Mouse (Mus musculus) lung, postnatal 0 days (tissue): Measurements from ENCODE around the gene Cald1. TPM values are rescaled to one million over a fixed set of nuclear protein-coding genes. Genes with fewer than 3 reads are reported as not detected.

Experiments used
- ATAC-seq: fragments of 200-750 bp; cut with Nextera tagmentation; 2 replicates; pipeline ENCODE4 v1.8.0; 2017; ENCODE audit warnings: moderate library complexity
- DNase-seq: peaks from one replicate; pipeline ENCODE4 v3.0.0-alpha.2; 2016; ENCODE audit warnings: low spot score
- H3K27ac ChIP-seq: fragments of 300-500 bp; sonication (generic); 2 replicates; pipeline ENCODE4 v1.5.1; 2014; ENCODE audit warnings: antibody characterized with exemption, mild to moderate bottlenecking, low read length, mixed read lengths
- H3K27me3 ChIP-seq: fragments of 300-500 bp; sonication (generic); replicated peaks from 2 replicates; pipeline ENCODE4 v1.6.1; 2014; ENCODE audit warnings: low read length, mixed read lengths; ENCODE audit not compliant: insufficient read depth
- H3K36me3 ChIP-seq: fragments of 300-500 bp; sonication (generic); 2 replicates; pipeline ENCODE4 v1.6.1; 2014; ENCODE audit warnings: low read length, mixed read lengths; ENCODE audit not compliant: insufficient read depth
- H3K4me1 ChIP-seq: fragments of 300-500 bp; sonication (generic); 2 replicates; pipeline ENCODE4 v1.6.1; 2014; ENCODE audit warnings: antibody characterized with exemption, low read depth, low read length, mixed read lengths; ENCODE audit not compliant: insufficient read depth
- H3K4me2 ChIP-seq: fragments of 300-500 bp; sonication (generic); replicated peaks from 2 replicates; pipeline ENCODE4 v1.6.1; 2014; ENCODE audit warnings: low read depth, mild to moderate bottlenecking, low read length, moderate library complexity, mixed read lengths
- H3K4me3 ChIP-seq: fragments of 300-500 bp; sonication (generic); 2 replicates; pipeline ENCODE4 v1.5.1; 2014; ENCODE audit warnings: low read depth, low read length
- H3K9ac ChIP-seq: fragments of 300-500 bp; sonication (generic); replicated peaks from 2 replicates; pipeline ENCODE4 v1.6.1; 2014; ENCODE audit warnings: low read depth, mild to moderate bottlenecking
- H3K9me3 ChIP-seq: fragments of 300-500 bp; sonication (generic); 2 replicates; pipeline ENCODE4 v1.6.1; 2016; ENCODE audit warnings: low read length, mixed read lengths
- CTCF ChIP-seq: IDR thresholded peaks from 2 replicates; pipeline ENCODE4 v1.5.1; 2016; ENCODE audit warnings: antibody characterized with exemption, mild to moderate bottlenecking
- EP300 ChIP-seq: IDR thresholded peaks from 2 replicates; pipeline ENCODE4 v1.6.1; 2016; ENCODE audit warnings: antibody characterized with exemption, mild to moderate bottlenecking, control low read depth
- WGBS: fragments of 180-500 bp; shearing (Covaris S2); extraction: QIAGEN DNeasy Blood & Tissue Kit; methylation state at CpG from one replicate; pipeline ENCODE4 v1.1.7; 2014; 5-methylcytosine and 5-hydroxymethylcytosine counted together
- polyA plus RNA-seq: library from polyadenylated mRNA; unstranded; fragments of >200 nt; fragmentation: Nextera tagmentation; extraction: Ambion mirVana; gene quantifications from 2 replicates; pipeline ENCODE4 v1.2.1, GENCODE M21; 2015

The Cald1 gene
- polyA plus RNA-seq, 1 experiment from 2014 or later, result 249 TPM

- Histone ChIP-seq H3K27ac (peak within 1 kb of the TSS; percentile 97), H3K27me3 (no peaks in the 10 kb centered on the region), H3K9ac (peak within 1 kb of the TSS; percentile 67), H3K9me3 (no peaks in the 10 kb centered on the region), H3K4me1 (peaks cover 3% of the 10 kb centered on the region; the same call in 1 of the 2 replicates), H3K36me3 (no peaks in the 10 kb centered on the region), H3K4me3 (peak within 1 kb of the TSS; percentile 65), H3K4me2 (peak within 1 kb of the TSS; percentile 66)
- WGBS, result under 1% methylated on average over 40 of the region's 81 CpGs
- TF ChIP-seq CTCF, result no peak
- peak; percentile 31; the same call in 1 of the 2 replicates for TF ChIP-seq EP300
- ATAC-seq (peak; percentile 94), DNase-seq (peak; percentile 96)
Observed at GRCm38 (mm10) chr6:34780231-34780942, 182.1 kb downstream of the Cald1 start, which contains the start of gene Agbl3. Agbl3 (plus strand) TSS chr6:34780432.

GRCm38 (mm10) chr6:34780943-34781289 is 182.6 kb downstream of the Cald1 start:
- Histone ChIP-seq H3K36me3 (no peaks in the 10 kb centered on the region), H3K9ac (peak overlapping the region; percentile 67), H3K4me1 (peaks cover 3% of the 10 kb centered on the region; the same call in 1 of the 2 replicates), H3K9me3 (no peaks in the 10 kb centered on the region), H3K4me3 (peak overlapping the region; percentile 65), H3K27ac (peak overlapping the region; percentile 97), H3K27me3 (no peaks in the 10 kb centered on the region), H3K4me2 (peak overlapping the region; percentile 66)
- 2% methylated on average over 13 of the region's 13 CpGs for WGBS
- DNase-seq, result no peak
- no peak for ATAC-seq
- TF ChIP-seq EP300 (no peak), CTCF (no peak)

DNA sequence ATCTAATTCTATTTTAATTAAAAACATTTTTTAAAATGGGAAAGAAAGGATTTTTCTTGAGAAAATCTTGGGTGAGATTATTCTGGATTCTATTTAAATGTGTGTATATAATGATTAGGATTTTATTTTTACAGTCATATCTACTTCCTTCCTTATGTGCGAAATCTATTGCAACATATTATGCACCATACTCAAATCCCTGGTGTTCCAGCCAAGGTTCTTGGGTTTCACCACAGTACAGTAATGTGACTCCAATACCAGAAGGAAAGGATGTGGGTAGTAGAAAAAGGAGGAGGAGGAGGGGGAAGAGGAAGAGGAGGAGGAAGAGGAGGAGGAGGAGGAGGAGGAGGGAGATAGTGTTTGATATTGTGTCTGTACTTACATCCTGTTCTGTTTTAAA is 184.2 kb downstream of the Cald1 start:
- ATAC-seq, result no peak
- 70% methylated on average over 1 of the region's 1 CpGs for WGBS
- no peaks in the 10 kb centered on the region for H3K36me3 ChIP-seq
- no peaks in the 10 kb centered on the region for H3K9me3 ChIP-seq
- no peak overlapping the region for H3K4me2 ChIP-seq
- peaks cover 3% of the 10 kb centered on the region; the same call in 1 of the 2 replicates for H3K4me1 ChIP-seq
- no peak overlapping the region for H3K9ac ChIP-seq
- peak; percentile 54 for DNase-seq
- H3K27me3 ChIP-seq, result no peaks in the 10 kb centered on the region
- no peak overlapping the region for H3K4me3 ChIP-seq
- TF ChIP-seq CTCF, result no peak
- no peak for TF ChIP-seq EP300
- no peak overlapping the region for H3K27ac ChIP-seq

GRCm38 (mm10) chr6:34796881-34797280 is 198.6 kb downstream of the Cald1 start:
- Histone ChIP-seq H3K36me3 (no peaks in the 10 kb centered on the region), H3K9ac (no peak overlapping the region), H3K4me2 (no peak overlapping the region), H3K27me3 (no peaks in the 10 kb centered on the region), H3K27ac (no peak overlapping the region), H3K4me3 (no peak overlapping the region), H3K9me3 (no peaks in the 10 kb centered on the region), H3K4me1 (no peaks in the 10 kb centered on the region)
- 67% methylated on average over 3 of the region's 3 CpGs for WGBS
- TF ChIP-seq EP300 (no peak), CTCF (no peak)
- DNase-seq (peak; percentile 26), ATAC-seq (no peak)

GRCm38 (mm10) chr6:34797887-34798286 is 199.6 kb downstream of the Cald1 start:
- Histone ChIP-seq H3K27me3 (no peaks in the 10 kb centered on the region), H3K9ac (no peak overlapping the region), H3K36me3 (no peaks in the 10 kb centered on the region), H3K4me2 (no peak overlapping the region), H3K4me3 (no peak overlapping the region), H3K27ac (peak overlapping the region; percentile 6; the same call in 1 of the 2 replicates), H3K9me3 (no peaks in the 10 kb centered on the region), H3K4me1 (no peaks in the 10 kb centered on the region)
- ATAC-seq (peak; percentile 87), DNase-seq (peak; percentile 74)
- WGBS, result 46% methylated on average over 3 of the region's 3 CpGs
- TF ChIP-seq EP300, result peak; percentile 88
- TF ChIP-seq CTCF, result no peak

GRCm38 (mm10) chr6:34805582-34805981 is 207.3 kb downstream of the Cald1 start:
- Histone ChIP-seq H3K4me2 (no peak overlapping the region), H3K27ac (no peak overlapping the region), H3K9me3 (no peaks in the 10 kb centered on the region), H3K4me1 (no peaks in the 10 kb centered on the region), H3K9ac (no peak overlapping the region), H3K27me3 (no peaks in the 10 kb centered on the region), H3K36me3 (no peaks in the 10 kb centered on the region), H3K4me3 (no peak overlapping the region)
- no peak for ATAC-seq
- WGBS, result 66% methylated on average over 2 of the region's 2 CpGs
- TF ChIP-seq EP300, result no peak
- TF ChIP-seq CTCF, result no peak
- DNase-seq, result no peak
